Mouse (Mus musculus) B cell, adult 67 days (primary cell): Measurements from ENCODE around the gene Zscan20. TPM values are rescaled to one million over a fixed set of nuclear protein-coding genes. Genes with fewer than 3 reads are reported as not detected.

Experiments used
- total RNA-seq, 2 experiments: library from RNA; stranded (reverse); gene quantifications; 4 replicates each; pipeline ENCODE4 v1.2.4; 2023

Gene Zscan20
- total RNA-seq: 10 to 100 TPM; 26.5 to 29.8 TPM

GRCm38 (mm10) chr4:128609925-128610402 is at the start of gene Zscan20:
Gene Zscan20, minus strand, starts transcription at chr4:128610098.

GRCm38 (mm10) chr4:128654505-128655381 is 44.8 kb upstream of the Zscan20 start, which contains the start of gene Phc2:
Gene Phc2, plus strand, starts transcription at chr4:128654702.

GRCm38 (mm10) chr4:128618246-128618911 is 8.5 kb upstream of the Zscan20 start, which contains the start of gene Tlr12:
Gene Tlr12, minus strand, starts transcription at chr4:128618619.

Other genes with a start within 250 kb of the Zscan20 start
- 1 to 10 TPM in 1 of 2 experiments, under 1 TPM in 1; 0.95 to 1.7 TPM for gene Tlr12, start 8.5 kb upstream of the Zscan20 start, total RNA-seq
- gene Phc2, start 44.6 kb upstream of the Zscan20 start, total RNA-seq: 100 to 1,000 TPM; 117 to 137 TPM
- gene A3galt2, start 145.3 kb upstream of the Zscan20 start, total RNA-seq: 1 to 10 TPM; 3.9 to 4.9 TPM
- 10 to 100 TPM; 45.7 to 50.3 TPM for gene Zfp362, start 195.9 kb upstream of the Zscan20 start, total RNA-seq